Mouse (Mus musculus) layer of hippocampus, adult 18-20 months (tissue): Measurements from ENCODE around the gene Add2. TPM values are rescaled to one million over a fixed set of nuclear protein-coding genes. Genes with fewer than 3 reads are reported as not detected.
A peak's percentile ranks its signal among the peaks of the same experiment; 100 is the strongest.

ENCODE experiments used
- DNase-seq, 2 experiments: peaks; one replicate each; pipeline ENCODE4 v3.0.0; 2022; ENCODE audit warnings: low spot score in 2 of 2
- total RNA-seq, 2 experiments: library from RNA; stranded (reverse); gene quantifications; 2 replicates each; pipeline ENCODE4 v1.2.3; 2021

Add2 gene
- total RNA-seq, 2 experiments from 2014 or later = 267 to 269 TPM

DNA sequence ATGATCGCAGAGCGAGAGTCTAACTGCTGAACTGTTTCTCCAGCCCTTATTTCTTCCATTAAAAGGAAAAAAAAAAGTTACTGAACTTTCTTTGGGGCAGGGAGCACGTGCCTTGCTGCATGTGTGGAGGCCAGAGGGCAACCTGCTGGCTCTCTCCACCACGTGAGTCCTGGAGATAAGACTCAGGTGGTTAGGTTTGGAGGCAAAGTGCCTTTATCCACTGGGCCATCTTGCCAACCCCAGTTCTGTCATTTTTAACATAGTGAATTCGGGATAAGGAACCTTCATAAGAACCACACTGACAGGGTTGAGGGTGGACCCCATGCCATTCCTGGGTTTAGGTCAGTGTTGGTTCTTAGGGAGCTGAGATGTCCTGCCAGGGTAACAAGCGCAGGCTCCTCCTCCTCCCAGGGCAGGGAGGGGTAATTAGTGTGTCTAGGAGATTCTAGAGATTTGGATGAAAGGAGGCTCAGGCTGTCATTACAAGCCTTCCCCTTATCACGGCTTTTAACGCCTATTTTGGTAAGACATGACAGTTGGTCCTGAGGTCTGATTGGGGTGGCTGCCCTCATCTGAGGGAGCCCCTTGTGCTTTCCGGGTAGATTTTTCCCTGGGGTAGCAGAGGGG lies 101.5 kb downstream of the Add2 start:
- DNase-seq = no peak

DNA sequence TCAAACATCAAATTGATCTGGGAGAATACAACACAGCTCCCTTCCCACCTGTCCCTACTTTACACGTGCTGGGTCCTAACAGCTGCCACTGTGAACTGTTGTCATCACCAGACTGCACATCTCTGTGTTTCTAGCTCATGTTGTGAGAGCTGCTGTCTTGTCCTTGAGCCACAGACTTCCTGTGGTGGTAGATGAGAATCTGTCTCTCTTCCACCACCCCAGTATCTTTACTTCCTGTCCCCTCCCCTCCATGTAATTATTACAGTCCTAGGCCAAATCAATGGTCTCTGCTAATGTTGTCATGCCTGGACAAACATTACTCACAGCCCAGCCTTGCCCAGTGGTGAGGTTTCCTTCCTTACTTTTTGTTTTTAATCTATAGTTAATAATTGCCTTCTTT lies 105.4 kb downstream of the Add2 start:
- DNase-seq = no peak

DNA sequence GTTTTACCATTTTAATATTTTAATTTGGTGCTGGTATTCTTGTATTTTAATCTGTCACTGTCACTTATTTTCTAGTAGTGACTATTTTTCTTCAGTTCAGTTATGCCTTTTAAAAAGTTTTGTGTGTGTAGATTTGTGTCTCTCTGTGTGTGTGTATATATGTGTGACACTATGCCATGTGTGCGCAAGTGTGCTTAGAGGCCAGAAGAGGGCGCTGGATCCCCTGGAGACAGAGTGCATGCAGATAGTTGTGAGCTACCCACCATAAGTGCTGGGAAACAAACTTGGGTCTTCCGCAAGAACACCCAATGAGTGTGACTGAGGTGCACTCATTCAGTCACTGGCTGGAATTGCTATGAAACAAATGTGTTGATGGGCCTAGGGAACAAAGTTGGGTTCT lies 107.7 kb downstream of the Add2 start:
- DNase-seq = no peak

DNA sequence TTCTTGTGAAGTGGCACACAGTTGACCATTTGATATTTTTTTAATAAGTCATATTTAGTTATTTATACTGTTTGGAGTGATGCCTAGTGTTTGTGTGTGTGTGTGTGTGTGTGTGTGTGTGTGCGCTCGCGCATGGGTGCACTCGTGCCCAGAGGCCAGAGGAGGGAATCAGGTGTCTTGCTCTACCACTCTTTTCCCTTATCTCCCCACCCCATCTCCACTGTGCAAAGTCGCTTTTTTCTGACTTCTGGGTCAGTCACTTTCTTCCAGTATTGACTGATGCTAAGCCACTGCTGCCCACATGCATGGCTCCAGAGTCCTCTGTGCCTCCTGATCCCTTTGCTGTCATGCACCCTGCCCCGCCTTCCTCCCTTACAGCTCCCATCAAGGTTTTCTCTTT lies 112.8 kb downstream of the Add2 start:
- no peak for DNase-seq

DNA sequence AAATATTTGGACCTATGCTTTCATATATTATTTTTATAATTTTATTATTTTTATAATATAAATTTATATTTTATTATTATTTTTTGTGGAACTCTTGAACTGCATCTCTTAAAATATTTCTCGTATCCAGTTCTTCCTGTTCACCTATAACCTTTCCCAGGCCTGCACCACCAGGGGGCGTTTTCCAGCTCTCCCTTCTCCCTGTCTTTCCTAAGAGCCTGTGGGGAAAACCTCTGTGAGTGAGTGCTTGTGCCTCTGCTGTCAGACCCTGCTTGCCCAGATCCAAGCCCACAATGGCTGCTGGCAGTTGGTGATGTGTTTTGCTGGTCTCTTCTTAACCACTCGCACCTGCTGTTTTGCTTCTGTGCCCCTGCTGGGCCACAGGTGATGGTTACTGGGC lies 113.3 kb downstream of the Add2 start:
- peak in 1 of 2 experiments; percentile 72 for DNase-seq

DNA sequence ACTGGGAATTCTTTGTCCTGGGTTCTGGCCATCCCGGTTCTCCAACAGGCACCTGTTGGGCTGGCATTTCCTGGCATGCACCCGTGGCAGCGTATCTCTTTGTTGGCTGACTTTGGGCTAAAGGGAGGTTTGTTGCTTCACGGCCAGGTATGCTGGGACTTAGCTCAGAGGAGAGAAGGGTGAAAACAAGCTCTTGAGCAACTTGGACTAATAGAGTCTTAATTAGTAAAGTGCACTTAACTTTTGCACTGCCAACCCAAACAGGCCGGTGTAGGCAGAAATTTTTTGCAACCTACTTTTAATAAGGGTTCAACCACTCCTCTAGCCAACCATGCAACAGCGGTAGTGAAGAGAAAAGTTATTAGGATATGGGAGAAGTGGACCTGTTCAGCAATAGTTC lies 116.5 kb downstream of the Add2 start:
- DNase-seq = no peak

DNA sequence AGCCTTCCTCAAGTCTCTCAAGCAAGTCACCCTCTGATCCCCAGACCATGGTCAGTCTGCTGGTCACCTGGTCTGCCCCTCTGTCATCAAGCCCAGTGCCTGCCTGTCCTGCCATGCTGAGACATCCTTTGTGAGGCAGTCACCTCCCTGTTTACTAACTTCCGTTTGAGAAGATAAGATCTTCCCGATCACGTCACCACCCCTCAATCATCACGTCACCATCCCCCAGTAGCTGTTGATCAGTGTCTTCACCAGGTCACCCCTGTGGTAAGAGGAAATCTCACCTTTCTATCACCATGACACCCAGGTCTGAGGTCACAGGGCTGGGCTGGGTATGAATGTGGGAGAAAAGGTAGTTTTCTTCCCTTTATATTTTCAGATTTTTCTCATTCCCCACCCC lies 120.0 kb downstream of the Add2 start:
- DNase-seq = no peak

DNA sequence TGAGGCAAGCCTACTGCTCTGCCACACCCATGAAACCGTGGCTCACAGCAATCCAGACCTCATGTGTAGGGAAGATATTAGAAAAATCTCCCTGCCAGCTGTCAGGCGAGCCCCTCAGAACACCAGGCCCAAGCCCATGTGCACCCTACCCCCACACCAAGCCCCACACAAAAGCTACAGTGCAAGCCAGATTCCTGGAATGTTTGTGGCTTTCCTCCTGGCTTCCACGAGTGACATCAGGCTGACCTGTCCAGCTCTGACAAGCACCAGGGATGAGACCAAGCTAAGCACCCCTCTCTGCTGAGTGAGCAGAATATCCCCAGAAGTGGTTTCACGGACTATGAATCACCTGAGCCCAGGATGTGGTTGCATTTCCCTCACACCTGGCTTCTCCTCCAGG lies 120.5 kb downstream of the Add2 start:
- DNase-seq = no peak

DNA sequence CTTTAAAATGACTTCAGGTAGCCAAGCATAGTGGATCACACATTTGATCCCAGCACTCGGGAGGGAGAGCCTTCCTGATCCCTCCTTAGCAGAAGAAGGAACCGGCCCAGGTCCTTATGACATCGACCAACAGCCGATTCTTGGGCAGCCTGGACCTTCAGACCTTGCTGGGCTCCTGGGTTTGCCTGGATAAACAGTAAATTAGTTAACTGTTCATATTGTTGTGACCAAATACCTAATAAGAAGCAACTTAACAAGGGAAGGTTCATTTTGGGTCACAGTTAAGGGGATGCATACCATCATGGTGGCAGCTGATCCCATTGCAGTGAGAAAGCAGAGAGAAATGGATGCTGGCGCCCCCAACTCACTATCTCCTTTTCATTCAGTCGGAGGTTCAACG lies 124.2 kb downstream of the Add2 start:
- DNase-seq = no peak

DNA sequence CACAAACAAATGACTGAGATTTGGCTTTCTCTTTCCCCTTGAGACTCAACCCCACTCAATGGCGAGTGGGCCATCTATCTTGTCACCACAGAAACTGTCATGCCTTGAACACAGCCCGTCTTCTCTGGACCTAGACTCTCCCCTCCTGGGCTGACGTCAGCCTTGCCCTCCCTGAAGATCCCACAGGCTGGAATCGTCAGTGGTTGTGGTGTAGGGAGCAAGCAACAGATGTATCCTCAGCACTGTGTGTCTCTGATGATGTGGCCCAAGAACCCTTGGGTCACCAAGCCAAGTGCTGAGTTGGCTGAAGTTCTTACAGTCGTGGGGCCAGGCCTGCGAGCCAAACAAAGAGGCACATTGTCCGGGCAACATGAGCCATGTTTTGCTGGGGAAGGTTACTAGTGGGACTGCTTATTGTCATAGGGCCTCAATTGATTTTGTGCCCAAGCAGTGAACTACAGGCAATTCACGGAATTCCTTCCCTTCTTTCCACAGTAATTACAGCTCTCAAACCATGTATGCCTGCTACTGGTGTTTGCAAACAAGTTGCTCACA lies 125.0 kb downstream of the Add2 start:
- DNase-seq = peak in 1 of 2 experiments; percentile 38

DNA sequence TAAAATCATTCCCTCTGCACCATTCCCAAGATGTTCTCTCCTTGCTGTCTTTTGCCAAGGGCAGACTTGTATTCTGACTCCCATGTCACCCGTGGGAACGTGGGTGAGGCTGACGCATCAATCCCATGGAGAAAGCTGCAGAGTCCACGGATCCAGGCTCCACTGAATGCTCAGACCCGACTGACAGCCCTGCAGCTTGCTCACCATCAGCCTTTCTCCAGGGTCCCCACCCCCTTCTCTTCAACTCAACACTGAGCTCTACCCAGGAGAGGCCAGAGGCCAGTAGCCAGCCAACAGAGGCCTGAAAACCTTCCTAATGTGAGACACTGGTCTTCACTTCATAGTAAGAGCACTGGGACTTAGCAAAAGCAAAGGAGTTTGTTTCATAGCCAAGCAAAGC lies 125.5 kb downstream of the Add2 start:
- DNase-seq = no peak

DNA sequence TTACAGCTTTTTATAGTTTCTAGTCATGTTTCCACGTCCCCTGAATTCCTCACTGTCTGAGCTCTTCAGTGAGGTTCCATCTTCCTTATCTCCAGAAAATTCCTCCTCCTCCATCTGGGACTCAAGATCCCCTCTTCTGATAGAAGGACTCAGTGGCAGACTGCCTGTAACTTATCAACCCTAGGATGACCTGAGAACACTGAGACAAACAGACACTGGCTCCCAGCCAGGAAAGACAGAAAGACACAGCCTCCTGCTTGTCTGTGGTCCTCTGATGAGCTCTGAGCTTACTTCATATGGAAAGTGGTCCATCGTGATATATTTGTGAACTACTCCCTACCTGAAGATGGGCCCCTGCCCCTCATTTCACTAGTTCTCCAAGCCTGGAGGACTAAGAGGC lies 126.0 kb downstream of the Add2 start:
- no peak for DNase-seq

DNA sequence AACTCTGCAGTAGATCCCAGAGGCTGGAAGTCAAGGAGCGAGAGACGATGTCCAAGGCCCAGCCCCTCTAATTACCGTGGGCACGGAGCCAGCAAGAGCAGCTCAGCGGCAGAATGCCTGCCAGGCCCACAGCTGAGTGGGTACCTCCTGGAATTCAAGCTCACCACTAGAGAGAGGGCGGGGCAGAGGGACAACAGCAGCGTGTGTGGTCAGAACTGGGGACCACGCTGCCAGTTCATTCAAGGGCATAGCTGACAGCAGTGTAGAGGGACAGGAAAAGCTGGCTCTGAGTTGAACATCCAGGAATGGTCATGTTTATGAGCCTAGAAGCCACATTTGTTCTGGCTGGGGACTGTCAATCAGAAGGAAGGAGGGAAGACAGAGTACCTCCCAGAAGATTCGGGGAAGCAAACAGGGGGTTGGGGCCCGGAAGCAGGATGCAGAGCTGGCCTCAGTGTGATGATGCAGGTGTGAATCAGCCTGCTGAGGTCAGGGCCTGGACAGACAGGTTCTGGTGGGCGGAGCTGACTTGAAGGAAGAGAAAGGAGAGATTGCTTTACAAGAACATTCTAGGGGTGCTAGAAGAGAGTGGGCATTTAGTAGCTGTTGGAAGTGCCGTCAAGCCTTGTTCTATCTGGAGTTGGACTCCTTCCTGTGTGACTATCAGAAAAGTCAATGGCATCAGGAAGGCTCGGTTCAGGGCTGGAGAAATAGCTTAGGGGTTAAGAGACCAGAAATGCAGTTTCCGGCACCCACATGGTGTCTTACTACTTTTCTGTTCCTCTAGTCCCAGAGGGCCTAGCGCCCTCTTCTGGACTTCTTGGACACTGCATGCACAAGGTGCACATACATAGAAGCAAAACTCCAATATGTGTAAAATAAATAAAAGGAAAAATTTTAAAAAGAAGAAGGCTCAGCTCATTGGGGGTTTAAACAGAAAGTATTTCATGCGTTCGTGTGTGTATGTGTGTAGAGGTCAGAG lies 129.1 kb downstream of the Add2 start:
- DNase-seq = no peak

DNA sequence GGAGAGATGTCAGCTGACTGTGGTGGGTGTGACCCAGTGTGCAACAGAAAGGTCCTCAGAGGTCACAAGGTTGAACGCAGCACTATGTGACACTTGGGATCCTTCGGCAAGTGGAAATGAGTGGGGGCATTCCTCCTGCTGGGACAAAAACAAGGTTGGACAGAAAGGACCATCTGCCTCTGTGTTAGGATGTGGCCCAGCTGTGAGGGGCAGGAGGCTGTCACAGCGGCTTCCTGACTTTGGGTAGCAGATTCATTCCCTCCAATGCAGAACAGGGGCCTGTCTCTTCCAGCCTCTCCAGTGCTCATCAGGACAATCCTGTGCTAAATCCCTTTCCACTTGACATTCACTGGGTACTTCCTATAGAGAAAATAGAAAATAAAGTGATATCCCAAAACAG lies 132.4 kb downstream of the Add2 start:
- no peak for DNase-seq

DNA sequence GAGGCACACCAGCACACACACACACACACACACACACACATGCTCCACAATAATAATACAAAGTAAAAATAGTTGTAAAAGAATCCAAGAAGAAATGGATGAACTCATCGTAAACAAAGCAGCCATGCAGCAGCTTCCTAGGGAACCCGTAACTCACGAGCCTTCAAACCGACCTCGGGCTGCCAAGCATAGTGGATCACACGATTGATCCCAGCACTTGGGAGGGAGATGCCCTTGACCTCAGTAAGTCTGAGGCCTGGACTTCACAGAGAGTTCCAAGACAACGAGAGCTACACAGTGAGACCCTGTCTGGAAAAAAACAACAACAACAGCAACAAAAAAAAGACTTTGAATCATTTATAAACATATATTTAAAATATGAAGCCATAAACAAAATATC lies 133.1 kb downstream of the Add2 start:
- DNase-seq = no peak

DNA sequence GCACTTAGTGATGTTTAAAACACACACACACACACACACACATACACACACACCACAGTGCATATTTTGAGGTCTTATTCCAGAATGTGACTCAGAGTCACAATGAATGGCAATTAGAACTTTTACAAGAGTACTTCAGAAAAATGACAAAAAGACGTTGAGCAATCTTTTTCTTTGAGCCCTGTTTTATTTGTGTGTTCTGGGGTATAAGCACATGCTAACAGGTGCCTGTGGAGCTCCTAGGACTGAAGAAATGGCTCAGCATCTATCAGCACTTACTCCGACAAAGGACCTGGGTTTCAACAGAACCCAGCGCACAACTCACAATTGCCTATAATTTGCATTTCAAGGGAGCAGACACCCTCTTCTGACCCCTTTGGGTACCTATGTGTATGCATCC lies 135.5 kb downstream of the Add2 start:
- DNase-seq = no peak

DNA sequence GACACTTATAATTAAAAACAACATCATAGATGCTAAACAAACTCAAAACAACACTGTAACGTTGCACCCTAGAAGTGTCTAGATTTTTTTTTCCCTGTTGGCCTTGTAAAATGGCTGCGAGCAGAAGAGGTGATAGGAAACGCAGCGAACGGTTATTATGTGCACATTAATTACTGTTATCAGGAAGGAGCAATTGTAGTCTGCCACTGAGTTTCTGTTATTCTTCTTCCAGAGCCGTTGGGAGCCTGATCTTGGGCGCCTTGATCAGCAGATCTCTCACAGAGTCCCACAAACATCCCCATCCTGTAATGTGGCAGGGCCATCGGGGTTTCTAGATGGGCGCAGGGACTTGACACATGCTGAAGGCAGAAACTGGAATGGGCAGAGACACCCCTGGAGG lies 137.9 kb downstream of the Add2 start:
- no peak for DNase-seq

DNA sequence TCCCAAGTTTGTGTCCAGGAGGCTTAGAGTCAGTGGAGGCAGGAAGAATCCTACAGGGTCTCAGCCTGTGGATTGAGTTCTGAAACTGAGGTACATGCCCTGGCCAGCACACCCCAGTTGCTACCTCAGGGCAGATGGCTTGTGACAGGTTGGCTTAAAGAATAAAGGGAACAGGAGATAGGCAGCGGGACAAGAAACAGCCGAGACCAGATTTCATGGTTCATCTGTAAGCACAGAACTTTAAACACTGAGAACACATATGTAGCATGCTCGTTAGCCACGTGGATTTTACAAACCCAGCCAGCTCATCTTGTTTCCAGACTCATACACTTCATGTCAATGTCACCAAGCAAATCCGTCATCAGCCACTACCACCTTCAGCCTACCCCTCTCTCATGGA lies 139.4 kb downstream of the Add2 start:
- DNase-seq = no peak

DNA sequence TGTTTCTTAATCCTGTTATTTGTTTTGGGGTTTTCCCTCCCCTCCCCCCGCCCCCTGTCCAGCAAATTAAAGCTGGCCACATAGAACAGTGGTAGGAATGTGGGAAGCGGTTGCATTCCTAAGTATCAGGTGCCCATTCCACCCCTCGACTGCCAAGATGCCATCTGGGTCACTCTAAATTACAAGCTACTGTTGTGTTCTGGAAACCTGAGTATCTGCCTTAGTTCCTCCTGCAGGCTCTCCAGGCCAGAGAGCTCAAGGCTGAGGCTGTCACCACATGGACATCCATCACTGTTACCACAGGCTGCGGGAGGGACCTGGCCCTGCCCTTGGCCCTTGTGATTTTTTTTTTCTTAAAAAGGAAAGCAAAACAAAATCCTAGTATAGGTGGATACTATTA lies 140.7 kb downstream of the Add2 start:
- DNase-seq = no peak
